16 mouse cellular contexts compared by ENCODE assay signal in genomic region chr8:126053911-126054310, GRCm38 (mm10).
"Had no signal": no experiment of that assay in that cellular context is flagged by ENCODE, and none has a peak within 500 bp of the region (broad histone marks: within the 10 kb centered on the region; RNA-seq: fewer than 3 reads in every experiment).

No protein-coding gene starts in this region.

- ATAC-seq: intestine, embryonic 16.5 days; lung, postnatal 0 days had no signal

- H3K27me3 ChIP-seq: neural tube, embryonic 13.5 days had no signal

- H3K4me3 ChIP-seq: kidney, embryonic 15.5 days; limb, embryonic 13.5 days; neural tube, embryonic 13.5 days had no signal

- H3K9ac ChIP-seq: kidney, embryonic 15.5 days; limb, embryonic 13.5 days; liver, embryonic 14.5 days; neural tube, embryonic 13.5 days had no signal

- H3K4me1 ChIP-seq: kidney, embryonic 15.5 days; limb, embryonic 13.5 days had no signal

- DNase-seq: kidney, adult 2 months; kidney, postnatal 14 days; layer of hippocampus, postnatal 36 days; left cerebral cortex, postnatal 4 days; lung, adult 2 months; lung, postnatal 36 days; midbrain, embryonic 14.5 days; spleen, adult 18-20 months; thymus, adult 2 months; thymus, postnatal 25 days had no signal

- H3K27ac ChIP-seq: kidney, embryonic 15.5 days; limb, embryonic 13.5 days; liver, embryonic 14.5 days had no signal

- H3K36me3 ChIP-seq: kidney, embryonic 15.5 days; limb, embryonic 13.5 days; neural tube, embryonic 13.5 days had no signal

- H3K4me2 ChIP-seq: kidney, embryonic 15.5 days; limb, embryonic 13.5 days; neural tube, embryonic 13.5 days had no signal

- H3K9me3 ChIP-seq: kidney, embryonic 15.5 days; limb, embryonic 13.5 days; neural tube, embryonic 13.5 days had no signal
